Comparison of ENCODE assay signal across 9 mouse cellular contexts in the genomic region with DNA sequence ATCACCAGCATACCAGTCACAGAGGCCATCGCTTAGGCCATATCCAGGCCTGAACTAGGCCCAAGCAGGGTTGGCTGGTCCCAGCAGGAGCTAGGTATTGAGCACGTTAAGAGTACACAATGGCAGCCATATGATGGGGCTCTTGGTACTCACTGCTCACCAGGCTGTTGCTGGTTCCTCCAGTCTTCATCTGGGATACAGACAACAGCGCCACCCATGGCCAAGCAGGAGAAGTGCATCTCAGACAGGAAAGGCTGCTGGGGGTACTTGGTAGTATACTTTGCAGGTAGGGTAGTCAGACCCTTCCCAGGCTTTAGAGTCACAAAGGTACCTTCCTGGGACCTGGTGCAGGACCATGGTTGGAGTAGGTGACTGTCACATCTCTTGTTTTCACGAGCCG.
A peak's percentile ranks its signal among the peaks of the same experiment; 100 is the strongest.
DNase-seq lines count a peak whose midpoint lies in the region; ATAC-seq and TF ChIP-seq lines count a peak whose summit lies in the region.
"Had no signal": no experiment of that assay in that cellular context is flagged by ENCODE, and none has a peak within 500 bp of the region (broad histone marks: within the 10 kb centered on the region; RNA-seq: fewer than 3 reads in every experiment).

No protein-coding gene starts in this region.

- H3K4me2 ChIP-seq in heart, embryonic 12.5 days = no peak overlapping the region
- H3K4me2 ChIP-seq in midbrain, embryonic 16.5 days (ENCODE audit: low read length) = no peak overlapping the region
- H3K4me2 ChIP-seq in midbrain, embryonic 14.5 days (ENCODE audit: low read length) = no peak overlapping the region
- no peak overlapping the region for H3K4me2 ChIP-seq in intestine, embryonic 15.5 days (replicated peaks)

- H3K27me3 ChIP-seq in heart, embryonic 12.5 days (replicated peaks) = no peaks in the 10 kb centered on the region
- H3K27me3 ChIP-seq in midbrain, embryonic 16.5 days (ENCODE audit: control insufficient read depth, insufficient read depth, low read depth, low read length) = no peaks in the 10 kb centered on the region
- H3K27me3 ChIP-seq in midbrain, embryonic 14.5 days (ENCODE audit: control insufficient read depth, insufficient read depth, low read length) = no peaks in the 10 kb centered on the region
- no peaks in the 10 kb centered on the region for H3K27me3 ChIP-seq in intestine, embryonic 15.5 days (replicated peaks)

- H3K4me1 ChIP-seq in heart, embryonic 12.5 days (replicated peaks) = peaks cover 28% of the 10 kb centered on the region
- peaks cover 20% of the 10 kb centered on the region for H3K4me1 ChIP-seq in midbrain, embryonic 16.5 days (ENCODE audit: control insufficient read depth, insufficient read depth, low read length)
- peaks cover 28% of the 10 kb centered on the region for H3K4me1 ChIP-seq in midbrain, embryonic 14.5 days (ENCODE audit: control insufficient read depth, insufficient read depth, low read length)
- peaks cover 13% of the 10 kb centered on the region; the same call in 1 of the 2 replicates for H3K4me1 ChIP-seq in embryonic fibroblast, embryonic 13.5 days (ENCODE audit: control insufficient read depth, insufficient read depth, low read length)
- peaks cover 20% of the 10 kb centered on the region for H3K4me1 ChIP-seq in intestine, embryonic 15.5 days (replicated peaks)

- TF ChIP-seq POLR2A in embryonic fibroblast, embryonic 13.5 days (IDR thresholded peaks at IDR 0.05; ENCODE audit: low read depth, low read length) = no peak

- 0 out of 2 replicates have a peak, but pooled peaks have one; percentile 4 for TF ChIP-seq CTCF in embryonic fibroblast, embryonic 13.5 days (IDR thresholded peaks at IDR 0.05; ENCODE audit: borderline replicate concordance, insufficient read depth, low read length)

- H3K9ac ChIP-seq in heart, embryonic 12.5 days = no peak overlapping the region
- no peak overlapping the region for H3K9ac ChIP-seq in midbrain, embryonic 16.5 days (ENCODE audit: low read depth, low read length)
- H3K9ac ChIP-seq in midbrain, embryonic 14.5 days (replicated peaks; ENCODE audit: low read length) = no peak overlapping the region
- no peak overlapping the region for H3K9ac ChIP-seq in intestine, embryonic 15.5 days

- DNase-seq in heart, adult 11 months = no peak
- DNase-seq in midbrain, embryonic 14.5 days = no peak
- DNase-seq in thymus, postnatal 25 days = peak; percentile 14
- DNase-seq in right cerebral cortex, adult 2 months (ENCODE audit: low spot score in 2 of 2) = no peak
- DNase-seq: lung, postnatal 10 days had no signal

- ATAC-seq in heart, embryonic 12.5 days (ENCODE audit: insufficient number of reproducible peaks, low FRiP score) = no peak
- no peak for ATAC-seq in midbrain, embryonic 16.5 days
- no peak for ATAC-seq in midbrain, embryonic 14.5 days (ENCODE audit: low FRiP score, low TSS enrichment)
- ATAC-seq in intestine, embryonic 15.5 days = no peak

- H3K27ac ChIP-seq in heart, embryonic 12.5 days (ENCODE audit: poor library complexity, severe bottlenecking) = peak overlapping the region; percentile 2; the same call in 1 of the 2 replicates
- H3K27ac ChIP-seq in midbrain, embryonic 16.5 days (ENCODE audit: low read length) = 0 out of 2 replicates have a peak overlapping the region, but pooled peaks have one; percentile 43
- H3K27ac ChIP-seq in midbrain, embryonic 14.5 days (replicated peaks; ENCODE audit: low read depth, low read length) = no peak overlapping the region; the same call in 1 of the 2 replicates
- H3K27ac ChIP-seq in embryonic fibroblast, embryonic 13.5 days (ENCODE audit: insufficient read depth, low read length) = no peak overlapping the region
- no peak overlapping the region for H3K27ac ChIP-seq in intestine, embryonic 15.5 days

- no peaks in the 10 kb centered on the region for H3K9me3 ChIP-seq in heart, embryonic 12.5 days (replicated peaks)
- no peaks in the 10 kb centered on the region for H3K9me3 ChIP-seq in midbrain, embryonic 16.5 days (replicated peaks; ENCODE audit: control insufficient read depth, low read length, poor library complexity, severe bottlenecking)
- no peaks in the 10 kb centered on the region for H3K9me3 ChIP-seq in midbrain, embryonic 14.5 days (ENCODE audit: control insufficient read depth, low read length)
- H3K9me3 ChIP-seq in intestine, embryonic 15.5 days = no peaks in the 10 kb centered on the region

- 60% methylated on average over 5 of the region's 5 CpGs for WGBS in heart, embryonic 12.5 days
- 73% methylated on average over 5 of the region's 5 CpGs for WGBS in midbrain, embryonic 16.5 days
- WGBS in midbrain, embryonic 14.5 days = 69% methylated on average over 5 of the region's 5 CpGs
- WGBS in intestine, embryonic 15.5 days = 83% methylated on average over 5 of the region's 5 CpGs

- H3K4me3 ChIP-seq in heart, embryonic 12.5 days = no peak overlapping the region
- H3K4me3 ChIP-seq in midbrain, embryonic 16.5 days (ENCODE audit: low read depth, low read length) = no peak overlapping the region
- H3K4me3 ChIP-seq in midbrain, embryonic 14.5 days (replicated peaks; ENCODE audit: low read depth, low read length) = no peak overlapping the region
- no peak overlapping the region for H3K4me3 ChIP-seq in embryonic fibroblast, embryonic 13.5 days (ENCODE audit: insufficient read depth, low read length)
- H3K4me3 ChIP-seq in intestine, embryonic 15.5 days (replicated peaks) = no peak overlapping the region

- H3K36me3 ChIP-seq in heart, embryonic 12.5 days = no peaks in the 10 kb centered on the region
- H3K36me3 ChIP-seq in midbrain, embryonic 16.5 days (ENCODE audit: control insufficient read depth, insufficient read depth, low read length) = no peaks in the 10 kb centered on the region
- no peaks in the 10 kb centered on the region for H3K36me3 ChIP-seq in midbrain, embryonic 14.5 days (ENCODE audit: control insufficient read depth, insufficient read depth, low read length)
- H3K36me3 ChIP-seq in intestine, embryonic 15.5 days = no peaks in the 10 kb centered on the region

Comparison
In these comparisons a context has a peak if more than half of its experiments do, and no peak if none do; other contexts are left out.
1. H3K27ac ChIP-seq: peak in heart, embryonic 12.5 days (single experiment) and midbrain, embryonic 16.5 days (single experiment); none in midbrain, embryonic 14.5 days (single experiment), embryonic fibroblast, embryonic 13.5 days (single experiment) and intestine, embryonic 15.5 days (single experiment).